Mouse (Mus musculus) liver, embryonic 16.5 days (tissue): ENCODE data around the gene Adamts3. TPM values are rescaled to one million over a fixed set of nuclear protein-coding genes. Genes with fewer than 3 reads are reported as not detected.

Source experiments
- ATAC-seq: fragments of 200-750 bp; cut with Nextera tagmentation; 2 replicates; pipeline ENCODE4 v1.8.0; 2017; ENCODE audit warnings: low read depth, mild to moderate bottlenecking, moderate number of reproducible peaks, moderate library complexity
- H3K27ac ChIP-seq: fragments of 300-500 bp; sonication (generic); 2 replicates; pipeline ENCODE4 v1.5.1; 2014; ENCODE audit warnings: mild to moderate bottlenecking, low read length
- H3K27me3 ChIP-seq: fragments of 300-500 bp; sonication (generic); 2 replicates; pipeline ENCODE4 v1.6.1; 2014; ENCODE audit warnings: low read depth, low read length, mixed read lengths; ENCODE audit not compliant: control insufficient read depth, insufficient read depth
- H3K36me3 ChIP-seq: fragments of 300-500 bp; sonication (generic); 2 replicates; pipeline ENCODE4 v1.6.1; 2014; ENCODE audit warnings: mild to moderate bottlenecking; ENCODE audit not compliant: control insufficient read depth, insufficient read depth
- H3K4me1 ChIP-seq: fragments of 300-500 bp; sonication (generic); 2 replicates; pipeline ENCODE4 v1.6.1; 2014; ENCODE audit warnings: low read depth, low read length, mixed read lengths; ENCODE audit not compliant: control insufficient read depth
- H3K4me2 ChIP-seq: fragments of 300-500 bp; sonication (generic); 2 replicates; pipeline ENCODE4 v1.6.1; 2014; ENCODE audit warnings: low read depth, low read length, mixed read lengths
- H3K4me3 ChIP-seq: fragments of 300-500 bp; sonication (generic); 2 replicates; pipeline ENCODE4 v1.5.1; 2014; ENCODE audit warnings: low read depth, mild to moderate bottlenecking, low read length
- H3K9ac ChIP-seq: fragments of 300-500 bp; sonication (generic); 2 replicates; pipeline ENCODE4 v1.6.1; 2014; ENCODE audit warnings: low read depth, low read length
- H3K9me3 ChIP-seq: fragments of 300-500 bp; sonication (generic); replicated peaks from 2 replicates; pipeline ENCODE4 v1.6.1; 2016; ENCODE audit warnings: low read length; ENCODE audit not compliant: control insufficient read depth
- WGBS: fragments of 180-500 bp; shearing (Covaris S2); extraction: QIAGEN DNeasy Blood & Tissue Kit; methylation state at CpG from one replicate; pipeline ENCODE4 v1.1.7; 2014; ENCODE audit not compliant: insufficient replicate concordance; 5-methylcytosine and 5-hydroxymethylcytosine counted together
- polyA plus RNA-seq: library from polyadenylated mRNA; unstranded; fragments of >200 nt; fragmentation: Nextera tagmentation; extraction: Ambion mirVana; gene quantifications from 2 replicates; pipeline ENCODE4 v1.2.1, GENCODE M21; 2015

The Adamts3 gene
- polyA plus RNA-seq, 1 experiment from 2014 or later = 0.55 TPM

GRCm38 (mm10) chr5:89672950-89673349, 210.2 kb downstream of the Adamts3 start:
- Histone ChIP-seq H3K9me3 (no peaks in the 10 kb centered on the region), H3K27ac (no peak overlapping the region), H3K27me3 (no peaks in the 10 kb centered on the region), H3K4me2 (no peak overlapping the region), H3K4me3 (no peak overlapping the region), H3K36me3 (no peaks in the 10 kb centered on the region), H3K9ac (no peak overlapping the region), H3K4me1 (no peaks in the 10 kb centered on the region)
- 66% methylated on average over 4 of the region's 4 CpGs for WGBS
- no peak for ATAC-seq

- ATAC-seq = no peak
- no peaks in the 10 kb centered on the region for H3K4me1 ChIP-seq
- WGBS = 61% methylated on average over 1 of the region's 1 CpGs
- H3K4me3 ChIP-seq = no peak overlapping the region
- no peak overlapping the region for H3K9ac ChIP-seq
- no peaks in the 10 kb centered on the region for H3K9me3 ChIP-seq
- no peak overlapping the region for H3K27ac ChIP-seq
- H3K4me2 ChIP-seq = no peak overlapping the region
- H3K27me3 ChIP-seq = no peaks in the 10 kb centered on the region
- H3K36me3 ChIP-seq = no peaks in the 10 kb centered on the region
Measured at GRCm38 (mm10) chr5:89654327-89654726, 228.8 kb downstream of the Adamts3 start.

- Histone ChIP-seq H3K9ac (no peak overlapping the region), H3K4me1 (no peaks in the 10 kb centered on the region), H3K4me3 (no peak overlapping the region), H3K4me2 (no peak overlapping the region), H3K36me3 (no peaks in the 10 kb centered on the region), H3K9me3 (no peaks in the 10 kb centered on the region), H3K27ac (no peak overlapping the region), H3K27me3 (no peaks in the 10 kb centered on the region)
- ATAC-seq = no peak
- WGBS = 51% methylated on average over 2 of the region's 2 CpGs
Measured at GRCm38 (mm10) chr5:89653862-89654261, 229.3 kb downstream of the Adamts3 start.

GRCm38 (mm10) chr5:89646940-89647339, 236.2 kb downstream of the Adamts3 start:
- H3K4me3 ChIP-seq = no peak overlapping the region
- ATAC-seq = no peak
- no peak overlapping the region for H3K9ac ChIP-seq
- no peaks in the 10 kb centered on the region for H3K36me3 ChIP-seq
- H3K4me2 ChIP-seq = no peak overlapping the region
- H3K27ac ChIP-seq = no peak overlapping the region
- no peaks in the 10 kb centered on the region for H3K27me3 ChIP-seq
- H3K4me1 ChIP-seq = no peaks in the 10 kb centered on the region
- no peaks in the 10 kb centered on the region for H3K9me3 ChIP-seq

- Histone ChIP-seq H3K4me3 (no peak overlapping the region), H3K4me2 (no peak overlapping the region), H3K9ac (no peak overlapping the region), H3K36me3 (no peaks in the 10 kb centered on the region), H3K27ac (no peak overlapping the region), H3K27me3 (no peaks in the 10 kb centered on the region), H3K9me3 (no peaks in the 10 kb centered on the region), H3K4me1 (no peaks in the 10 kb centered on the region)
- WGBS = 60% methylated on average over 2 of the region's 2 CpGs
- ATAC-seq = no peak
Measured at GRCm38 (mm10) chr5:89635434-89635833, 247.7 kb downstream of the Adamts3 start.

- WGBS = 44% methylated on average over 1 of the region's 1 CpGs
- no peak overlapping the region for H3K27ac ChIP-seq
- no peak overlapping the region for H3K4me3 ChIP-seq
- no peaks in the 10 kb centered on the region for H3K9me3 ChIP-seq
- no peak overlapping the region for H3K4me2 ChIP-seq
- H3K9ac ChIP-seq = no peak overlapping the region
- no peaks in the 10 kb centered on the region for H3K27me3 ChIP-seq
- no peak for ATAC-seq
- no peaks in the 10 kb centered on the region for H3K36me3 ChIP-seq
- H3K4me1 ChIP-seq = no peaks in the 10 kb centered on the region
Measured at GRCm38 (mm10) chr5:89631599-89631998, 251.5 kb downstream of the Adamts3 start.
